ENCODE assay signal across 25 mouse cellular contexts in the genomic region with DNA sequence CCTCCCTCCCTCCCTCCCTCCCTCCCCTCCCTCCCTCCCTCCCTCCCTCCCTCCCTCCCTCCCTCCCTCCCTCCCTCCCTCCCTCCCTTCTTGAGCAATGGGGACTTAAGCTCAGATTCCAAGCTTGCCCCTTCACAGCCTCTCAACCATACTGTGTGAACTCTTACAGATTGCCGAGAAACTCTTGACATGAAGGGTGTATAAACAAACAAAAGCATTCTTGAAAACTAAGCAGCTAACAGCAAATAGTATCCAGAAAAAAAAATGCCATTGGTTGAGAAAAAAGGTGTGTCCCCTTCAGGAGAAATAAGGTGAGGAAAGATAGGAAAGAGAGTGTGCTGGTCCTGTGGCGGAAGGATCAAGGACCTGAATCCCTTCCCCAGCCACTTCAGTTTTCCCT. TPM values are rescaled to one million over a fixed set of nuclear protein-coding genes. Genes with fewer than 3 reads are reported as not detected.
DNase-seq lines count a peak whose midpoint lies in the region; ATAC-seq and TF ChIP-seq lines count a peak whose summit lies in the region.
"Had no signal": no experiment of that assay in that cellular context is flagged by ENCODE, and none has a peak within 500 bp of the region (broad histone marks: within the 10 kb centered on the region; RNA-seq: fewer than 3 reads in every experiment).

No protein-coding gene starts in this region.

- no peak for DNase-seq in lung, adult 2 months
- peak; percentile 10 for DNase-seq in lung, postnatal 10 days
- no peak for DNase-seq in lung, postnatal 4 days
- no peak for DNase-seq in Muller cell, postnatal 12 days (ENCODE audit: inconsistent ontology term)
- DNase-seq: adrenal gland, adult 2 months; adrenal gland, postnatal 10 days; adrenal gland, postnatal 25 days; B cell, adult 2 months; cerebellum, adult 11 months; cerebellum, adult 18-20 months; cerebellum, adult 8-10 months; cerebellum, adult 9-11 months; cerebellum, postnatal 14 days; cerebellum, postnatal 36 days; embryo, embryonic 11 days had no signal

- no peak overlapping the region for H3K4me2 ChIP-seq in lung, embryonic 16.5 days (ENCODE audit: low read depth, low read length)
- H3K4me2 ChIP-seq: embryonic facial prominence, embryonic 13.5 days; embryonic facial prominence, embryonic 15.5 days; forebrain, embryonic 12.5 days had no signal

- H3K4me3 ChIP-seq in lung, embryonic 16.5 days (ENCODE audit: low read length): no peak overlapping the region
- H3K4me3 ChIP-seq in lung, adult 2 months (replicated peaks; ENCODE audit: extremely low read depth, low read depth, low read length): no peak overlapping the region
- H3K4me3 ChIP-seq: embryonic facial prominence, embryonic 13.5 days; embryonic facial prominence, embryonic 15.5 days; erythroblast, embryonic 14.5 days; forebrain, embryonic 10.5 days; forebrain, embryonic 12.5 days had no signal

- H3K4me1 ChIP-seq in lung, embryonic 16.5 days (replicated peaks; ENCODE audit: control insufficient read depth, insufficient read depth, low read length): no peaks in the 10 kb centered on the region
- no peaks in the 10 kb centered on the region; the same call in 1 of the 2 replicates for H3K4me1 ChIP-seq in lung, adult 2 months (ENCODE audit: control insufficient read depth, insufficient read depth, low read length)
- H3K4me1 ChIP-seq: forebrain, embryonic 12.5 days had no signal

- H3K27me3 ChIP-seq in lung, embryonic 16.5 days (ENCODE audit: control insufficient read depth, insufficient read depth, low read depth, low read length): no peaks in the 10 kb centered on the region
- H3K27me3 ChIP-seq: embryonic facial prominence, embryonic 13.5 days; embryonic facial prominence, embryonic 15.5 days; forebrain, embryonic 12.5 days had no signal

- H3K9ac ChIP-seq in lung, embryonic 16.5 days (ENCODE audit: low read length): no peak overlapping the region
- H3K9ac ChIP-seq: embryonic facial prominence, embryonic 13.5 days; embryonic facial prominence, embryonic 15.5 days; forebrain, embryonic 12.5 days had no signal

- no peaks in the 10 kb centered on the region for H3K36me3 ChIP-seq in lung, embryonic 16.5 days (ENCODE audit: control insufficient read depth, insufficient read depth, low read length)
- H3K36me3 ChIP-seq: embryonic facial prominence, embryonic 13.5 days; embryonic facial prominence, embryonic 15.5 days; forebrain, embryonic 10.5 days; forebrain, embryonic 12.5 days; G1E had no signal

- no peaks in the 10 kb centered on the region for H3K9me3 ChIP-seq in lung, embryonic 16.5 days (ENCODE audit: control insufficient read depth, low read length)
- H3K9me3 ChIP-seq: embryonic facial prominence, embryonic 13.5 days; embryonic facial prominence, embryonic 15.5 days; forebrain, embryonic 10.5 days; forebrain, embryonic 12.5 days; G1E had no signal

- H3K27ac ChIP-seq in lung, embryonic 16.5 days (ENCODE audit: low read length): peak overlapping the region; percentile 52; the same call in 1 of the 2 replicates
- H3K27ac ChIP-seq: embryonic facial prominence, embryonic 13.5 days; embryonic facial prominence, embryonic 15.5 days; forebrain, embryonic 10.5 days; forebrain, embryonic 12.5 days had no signal

- TF ChIP-seq CTCF in lung, adult 2 months (IDR thresholded peaks at IDR 0.05; ENCODE audit: insufficient read depth, low read length): no peak

- 25% methylated on average over 2 of the region's 2 CpGs for WGBS in lung, embryonic 16.5 days
- WGBS in lung, adult 2 months: 49% methylated on average over 2 of the region's 2 CpGs

- peak; percentile 68; the same call in 1 of the 2 replicates for ATAC-seq in lung, embryonic 16.5 days (ENCODE audit: low read depth)
- ATAC-seq: CD4-positive, CD25-positive, alpha-beta regulatory T cell, adult 4 months; forebrain, embryonic 14.5 days; forebrain, embryonic 16.5 days had no signal

- TF ChIP-seq POLR2A in lung, adult 2 months (IDR thresholded peaks at IDR 0.05; ENCODE audit: borderline replicate concordance, extremely low read depth, low read depth, low read length): no peak

RNA-seq across cellular contexts. Expression of gene D130052B06Rik, which starts 4.1 kb away (rescaled TPM):
- polyA plus RNA-seq in lung, embryonic 16.5 days (2015; fragmentation: Nextera tagmentation; extraction: Ambion mirVana): not detected in 2 replicates
- not detected in 2 replicates for polyA plus RNA-seq in lung, adult 2 months (2012; rRNA removed)
- polyA plus RNA-seq: adrenal gland, adult 2 months; CD4-positive, CD25-positive, alpha-beta regulatory T cell, adult 4 months; embryonic facial prominence, embryonic 13.5 days; embryonic facial prominence, embryonic 15.5 days; erythroblast, embryonic 14.5 days; forebrain, embryonic 10.5 days; forebrain, embryonic 12.5 days; forebrain, embryonic 14.5 days; forebrain, embryonic 16.5 days; G1E had no signal

RNA-seq across cellular contexts. Expression of gene Gabrp, which starts 24.4 kb away (rescaled TPM):
- 0.63 and 0.96 TPM in 2 replicates for polyA plus RNA-seq in lung, embryonic 16.5 days (2015; fragmentation: Nextera tagmentation; extraction: Ambion mirVana)
- polyA plus RNA-seq in lung, adult 2 months (2012; rRNA removed): 28.2 and 43.7 TPM in 2 replicates
- polyA plus RNA-seq: adrenal gland, adult 2 months; CD4-positive, CD25-positive, alpha-beta regulatory T cell, adult 4 months; erythroblast, embryonic 14.5 days; forebrain, embryonic 14.5 days; forebrain, embryonic 16.5 days; G1E had no signal

Comparison
In these comparisons a context has a peak if more than half of its experiments do, and no peak if none do; other contexts are left out.
1. RNA of gene Gabrp, which starts 24.4 kb away (polyA plus RNA-seq): 28.2 to 43.7 TPM in lung, adult 2 months; 0.63 to 0.96 TPM in lung, embryonic 16.5 days; every median in the first group is over 10 times any median in the second.